Mouse (Mus musculus): Measurements from ENCODE around the gene Ppm1n.
A peak's percentile ranks its signal among the peaks of the same experiment; 100 is the strongest.

The Ppm1n gene

GRCm38 (mm10) chr7:19243858-19244257, 36.0 kb downstream of the Ppm1n start:
- DNase-seq: no peak

- DNase-seq: no peak
Measured at GRCm38 (mm10) chr7:19242005-19242404, 37.9 kb downstream of the Ppm1n start.

DNA sequence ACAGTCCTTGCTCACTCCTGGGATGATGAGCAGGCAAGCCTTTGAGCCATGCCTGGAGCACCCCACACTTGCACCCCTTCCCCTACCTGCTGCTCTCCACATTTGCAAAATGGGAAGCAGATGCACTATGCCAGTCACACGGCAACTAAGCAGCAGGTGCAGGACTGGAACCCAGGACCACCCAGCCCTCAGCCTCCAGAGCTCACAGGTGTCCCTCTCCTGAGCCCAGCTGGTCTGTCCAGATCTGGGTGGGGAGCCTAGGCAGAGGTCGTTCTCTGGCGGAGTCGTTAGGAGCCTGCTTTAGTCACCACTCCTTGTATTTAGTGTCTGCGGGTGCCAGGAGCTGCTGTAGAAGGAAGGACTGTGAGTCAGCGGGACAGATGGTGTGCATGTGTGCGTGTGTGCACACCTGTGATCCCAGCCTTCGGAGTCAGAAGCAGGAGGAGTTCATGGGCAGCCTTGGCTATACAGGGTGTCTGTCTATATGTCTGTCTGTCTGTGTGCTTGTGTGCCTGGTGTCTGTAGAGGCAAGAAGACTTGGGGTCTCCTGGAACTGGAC, 38.9 kb downstream of the Ppm1n start:
- DNase-seq: no peak

GRCm38 (mm10) chr7:19239986-19240385, 39.9 kb downstream of the Ppm1n start:
- DNase-seq: no peak

DNA sequence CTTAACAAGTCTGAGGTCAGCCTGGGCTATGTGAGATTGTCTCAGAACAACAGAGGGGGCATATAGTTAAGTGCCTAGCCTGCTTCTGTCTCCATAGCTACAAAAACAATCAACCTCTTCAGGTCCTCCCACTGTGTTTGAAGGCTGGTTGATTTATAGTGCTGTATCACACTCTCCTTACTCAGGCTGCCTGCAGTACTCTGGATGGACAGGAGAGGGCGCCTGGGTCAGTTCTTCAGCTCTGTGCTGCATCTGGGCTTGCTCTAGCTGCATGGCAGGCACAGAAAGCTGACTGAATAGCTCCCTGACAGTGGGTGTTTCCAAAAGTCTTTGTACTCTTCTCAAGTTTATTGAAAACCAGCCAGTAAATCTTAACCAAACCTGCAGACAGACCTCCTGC, 40.4 kb downstream of the Ppm1n start:
- peak; percentile 93 to 97 for DNase-seq

DNA sequence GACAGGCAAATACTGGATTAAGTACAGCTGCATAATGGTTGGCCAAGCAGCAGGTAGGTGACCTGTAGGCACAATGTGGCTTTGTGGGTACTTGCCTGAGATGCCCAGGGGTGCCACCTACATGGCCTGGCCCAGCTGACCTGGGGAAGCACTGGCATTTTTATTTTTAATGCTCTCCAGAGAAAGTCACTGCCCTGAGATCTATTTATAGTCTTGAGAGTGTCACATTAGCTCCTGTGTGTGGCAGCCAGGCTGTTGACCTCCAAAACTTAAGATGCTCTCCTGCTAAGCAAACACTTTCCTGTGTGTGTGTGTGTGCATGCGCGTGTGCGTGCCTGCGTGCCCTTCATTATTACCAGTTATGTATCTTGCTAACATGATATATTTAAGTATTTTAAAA, 41.5 kb downstream of the Ppm1n start:
- no peak for DNase-seq

DNA sequence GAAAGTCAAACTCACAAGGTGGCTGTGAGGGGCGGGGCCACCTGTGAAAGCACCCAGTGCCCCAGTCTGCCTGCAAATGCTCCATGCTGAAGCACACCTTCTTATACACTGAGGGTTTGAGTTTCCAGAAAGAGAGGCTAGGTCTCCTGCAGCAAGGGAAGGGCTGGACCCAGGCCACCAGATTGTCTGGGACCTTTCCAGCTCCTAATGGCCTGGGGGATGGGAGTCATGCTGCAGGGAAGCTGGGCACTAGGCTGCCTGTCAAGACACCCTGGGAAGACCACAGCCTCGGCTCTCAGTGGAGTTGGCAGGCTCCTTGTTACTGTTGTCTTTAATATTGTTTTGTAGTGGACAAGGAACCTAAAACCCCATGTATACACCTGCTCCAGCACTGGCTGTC, 43.5 kb downstream of the Ppm1n start:
- no peak for DNase-seq

DNA sequence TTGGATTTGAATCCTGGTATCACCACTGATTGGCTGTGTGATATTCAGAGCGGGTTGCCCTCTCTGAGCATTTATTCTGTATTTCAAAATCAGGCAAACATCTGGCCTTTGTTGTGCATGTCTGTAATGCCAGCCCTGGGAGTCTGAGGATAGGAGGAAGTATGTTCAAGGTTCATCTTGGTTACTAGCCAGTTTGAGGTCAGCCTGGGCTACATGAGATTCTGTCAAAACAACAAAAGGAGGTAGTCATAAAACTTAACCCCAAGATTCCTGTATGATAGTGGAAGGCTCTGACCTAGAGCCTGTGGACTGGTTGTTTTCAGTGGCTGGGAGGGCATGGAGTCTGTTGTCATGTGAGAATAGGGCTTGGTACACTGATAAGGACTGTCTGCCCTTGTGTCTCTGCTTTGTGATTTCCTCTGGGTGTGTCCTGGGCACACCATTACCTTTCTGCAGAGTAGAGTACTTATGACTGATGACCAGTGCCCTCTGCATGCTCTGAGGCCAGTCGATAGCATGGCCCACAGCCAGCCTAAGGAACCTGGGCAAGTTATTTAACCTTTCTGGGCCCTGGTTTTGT, 44.7 kb downstream of the Ppm1n start:
- DNase-seq: no peak

- DNase-seq: no peak
Measured at GRCm38 (mm10) chr7:19234652-19235051, 45.2 kb downstream of the Ppm1n start.

- DNase-seq: no peak
Measured at GRCm38 (mm10) chr7:19231849-19232248, 48.0 kb downstream of the Ppm1n start.

GRCm38 (mm10) chr7:19230899-19231298, 49.0 kb downstream of the Ppm1n start:
- no peak for DNase-seq

- no peak for DNase-seq
Measured at GRCm38 (mm10) chr7:19230041-19230580, 49.8 kb downstream of the Ppm1n start.

- no peak for DNase-seq
Measured at GRCm38 (mm10) chr7:19229404-19229803, 50.5 kb downstream of the Ppm1n start.

GRCm38 (mm10) chr7:19228793-19229148, 51.1 kb downstream of the Ppm1n start:
- no peak for DNase-seq

GRCm38 (mm10) chr7:19227883-19228792, 51.7 kb downstream of the Ppm1n start, which contains the start of gene Opa3:
Gene Opa3 (plus strand): TSS chr7:19228334.
- DNase-seq: peak; percentile 99

GRCm38 (mm10) chr7:19226817-19227797, 52.8 kb downstream of the Ppm1n start:
- peak; percentile 21 to 48 for DNase-seq
